Mouse (Mus musculus) spleen, adult 2 months (tissue): ENCODE results near the gene Tamm41.

Source experiments
- CTCF ChIP-seq: fragments of 200-500 bp; IDR thresholded peaks from 2 replicates; pipeline ENCODE4 v1.5.1; 2011; ENCODE audit warnings: mild to moderate bottlenecking, inconsistent platforms; ENCODE audit not compliant: insufficient read depth, insufficient read length, insufficient replicate concordance; ENCODE audit errors: extremely low read depth
- POLR2A ChIP-seq: fragments of 200-500 bp; IDR thresholded peaks from 2 replicates; pipeline ENCODE4 v1.6.1; 2011; ENCODE audit warnings: low read depth, low read length, inconsistent platforms

GRCm38 (mm10) chr6:114993659-114994058 is 44.0 kb downstream of the Tamm41 start:
- TF ChIP-seq CTCF (no peak), POLR2A (no peak)
